Mouse (Mus musculus): ENCODE results near the gene Snapc3. TPM values are rescaled to one million over a fixed set of nuclear protein-coding genes. Genes with fewer than 3 reads are reported as not detected.
A peak's percentile ranks its signal among the peaks of the same experiment; 100 is the strongest.

Gene Snapc3
- polyA plus RNA-seq, 1 experiment from 2014 or later, result 73.4 TPM

GRCm38 (mm10) chr4:83407688-83408087 is 9.8 kb upstream of the Snapc3 start:
- WGBS, result 92% methylated on average over 6 of the region's 6 CpGs
- Histone ChIP-seq H3K4me2 (ENCODE audit: low read depth, low read length, severe bottlenecking) (no peak overlapping the region), H3K4me3 (ENCODE audit: low read depth, low read length) (no peak overlapping the region), H3K27me3 (ENCODE audit: control insufficient read depth, insufficient read depth, low read length) (no peaks in the 10 kb centered on the region), H3K27ac (ENCODE audit: low read depth, low read length) (no peak overlapping the region), H3K4me1 (replicated peaks; ENCODE audit: control insufficient read depth, insufficient read depth, low read length) (no peaks in the 10 kb centered on the region), H3K36me3 (ENCODE audit: control insufficient read depth, insufficient read depth, low read length) (no peaks in the 10 kb centered on the region), H3K9ac (ENCODE audit: low read length) (no peak overlapping the region), H3K9me3 (ENCODE audit: control insufficient read depth, low read length) (peaks cover 9% of the 10 kb centered on the region)
- ATAC-seq (replicated peaks; ENCODE audit: low FRiP score), result no peak
- DNase-seq (ENCODE audit: low spot score), result no peak

GRCm38 (mm10) chr4:83409867-83410505 is 7.5 kb upstream of the Snapc3 start:
- Histone ChIP-seq H3K9me3 (ENCODE audit: control insufficient read depth, low read length) (peaks cover 6% of the 10 kb centered on the region), H3K4me1 (replicated peaks; ENCODE audit: control insufficient read depth, insufficient read depth, low read length) (no peaks in the 10 kb centered on the region), H3K4me3 (ENCODE audit: low read depth, low read length) (no peak overlapping the region), H3K27ac (ENCODE audit: low read depth, low read length) (no peak overlapping the region), H3K27me3 (ENCODE audit: control insufficient read depth, insufficient read depth, low read length) (no peaks in the 10 kb centered on the region), H3K36me3 (ENCODE audit: control insufficient read depth, insufficient read depth, low read length) (no peaks in the 10 kb centered on the region), H3K9ac (ENCODE audit: low read length) (no peak overlapping the region), H3K4me2 (ENCODE audit: low read depth, low read length, severe bottlenecking) (no peak overlapping the region)
- ATAC-seq (replicated peaks; ENCODE audit: low FRiP score) (no peak), DNase-seq (ENCODE audit: low spot score) (no peak)
- WGBS, result 93% methylated on average over 4 of the region's 4 CpGs

GRCm38 (mm10) chr4:83412060-83412459 is 5.5 kb upstream of the Snapc3 start:
- no peak for ATAC-seq (replicated peaks; ENCODE audit: low FRiP score)
- H3K9ac ChIP-seq (ENCODE audit: low read length), result no peak overlapping the region
- H3K4me2 ChIP-seq (ENCODE audit: low read depth, low read length, severe bottlenecking), result no peak overlapping the region
- H3K27me3 ChIP-seq (ENCODE audit: control insufficient read depth, insufficient read depth, low read length), result no peaks in the 10 kb centered on the region
- H3K27ac ChIP-seq (ENCODE audit: low read depth, low read length), result no peak overlapping the region
- H3K36me3 ChIP-seq (ENCODE audit: control insufficient read depth, insufficient read depth, low read length), result no peaks in the 10 kb centered on the region
- DNase-seq (ENCODE audit: low spot score), result no peak
- H3K9me3 ChIP-seq (ENCODE audit: control insufficient read depth, low read length), result peaks cover 10% of the 10 kb centered on the region
- 79% methylated on average over 3 of the region's 3 CpGs for WGBS
- H3K4me1 ChIP-seq (replicated peaks; ENCODE audit: control insufficient read depth, insufficient read depth, low read length), result no peaks in the 10 kb centered on the region
- H3K4me3 ChIP-seq (ENCODE audit: low read depth, low read length), result no peak overlapping the region

GRCm38 (mm10) chr4:83414241-83414824 is 3.2 kb upstream of the Snapc3 start:
- Histone ChIP-seq H3K27me3 (ENCODE audit: control insufficient read depth, insufficient read depth, low read length) (no peaks in the 10 kb centered on the region), H3K9me3 (ENCODE audit: control insufficient read depth, low read length) (peaks cover 4% of the 10 kb centered on the region; the same call in 1 of the 2 replicates), H3K9ac (ENCODE audit: low read length) (no peak overlapping the region), H3K36me3 (ENCODE audit: control insufficient read depth, insufficient read depth, low read length) (no peaks in the 10 kb centered on the region), H3K27ac (ENCODE audit: low read depth, low read length) (no peak overlapping the region), H3K4me3 (ENCODE audit: low read depth, low read length) (no peak overlapping the region), H3K4me2 (ENCODE audit: low read depth, low read length, severe bottlenecking) (no peak overlapping the region), H3K4me1 (replicated peaks; ENCODE audit: control insufficient read depth, insufficient read depth, low read length) (no peaks in the 10 kb centered on the region)
- 86% methylated on average over 5 of the region's 5 CpGs for WGBS
- ATAC-seq (replicated peaks; ENCODE audit: low FRiP score), result no peak
- no peak for DNase-seq (ENCODE audit: low spot score)

- DNase-seq (ENCODE audit: low spot score) (no peak), ATAC-seq (replicated peaks; ENCODE audit: low FRiP score) (peak; percentile 66; the same call in 1 of the 2 replicates)
- H3K9me3 ChIP-seq (ENCODE audit: control insufficient read depth, low read length), result peaks cover 4% of the 10 kb centered on the region; the same call in 1 of the 2 replicates
- H3K4me1 ChIP-seq (replicated peaks; ENCODE audit: control insufficient read depth, insufficient read depth, low read length), result no peaks in the 10 kb centered on the region
- peak overlapping the region; percentile 50 for H3K4me2 ChIP-seq (ENCODE audit: low read depth, low read length, severe bottlenecking)
- peaks cover under 1% of the 10 kb centered on the region; the same call in 1 of the 2 replicates for H3K36me3 ChIP-seq (ENCODE audit: control insufficient read depth, insufficient read depth, low read length)
- peak overlapping the region; percentile 37 for H3K27ac ChIP-seq (ENCODE audit: low read depth, low read length)
- peak overlapping the region; percentile 92 for H3K9ac ChIP-seq (ENCODE audit: low read length)
- WGBS, result under 1% methylated on average over 30 of the region's 30 CpGs
- peak overlapping the region; percentile 96 for H3K4me3 ChIP-seq (ENCODE audit: low read depth, low read length)
- H3K27me3 ChIP-seq (ENCODE audit: control insufficient read depth, insufficient read depth, low read length), result no peaks in the 10 kb centered on the region
Observed at GRCm38 (mm10) chr4:83417820-83418186, 279 bp downstream of the Snapc3 start.

- Histone ChIP-seq H3K4me3 (ENCODE audit: low read depth, low read length) (peak overlapping the region; percentile 96), H3K9ac (ENCODE audit: low read length) (peak overlapping the region; percentile 92; the same call in 1 of the 2 replicates), H3K36me3 (ENCODE audit: control insufficient read depth, insufficient read depth, low read length) (peaks cover 7% of the 10 kb centered on the region; the same call in 1 of the 2 replicates), H3K4me1 (replicated peaks; ENCODE audit: control insufficient read depth, insufficient read depth, low read length) (no peaks in the 10 kb centered on the region), H3K4me2 (ENCODE audit: low read depth, low read length, severe bottlenecking) (peak overlapping the region; percentile 50), H3K27me3 (ENCODE audit: control insufficient read depth, insufficient read depth, low read length) (no peaks in the 10 kb centered on the region), H3K9me3 (ENCODE audit: control insufficient read depth, low read length) (peaks cover 4% of the 10 kb centered on the region; the same call in 1 of the 2 replicates), H3K27ac (ENCODE audit: low read depth, low read length) (no peak overlapping the region)
- no peak for DNase-seq (ENCODE audit: low spot score)
- WGBS, result 83% methylated on average over 2 of the region's 2 CpGs
- ATAC-seq (replicated peaks; ENCODE audit: low FRiP score), result no peak
Observed at GRCm38 (mm10) chr4:83418781-83419180, 1.3 kb downstream of the Snapc3 start.

GRCm38 (mm10) chr4:83423641-83424040 is 6.1 kb downstream of the Snapc3 start:
- WGBS, result 96% methylated on average over 6 of the region's 6 CpGs
- ATAC-seq (replicated peaks; ENCODE audit: low FRiP score) (no peak), DNase-seq (ENCODE audit: low spot score) (no peak)
- peaks cover 11% of the 10 kb centered on the region; the same call in 1 of the 2 replicates for H3K36me3 ChIP-seq (ENCODE audit: control insufficient read depth, insufficient read depth, low read length)
- H3K4me2 ChIP-seq (ENCODE audit: low read depth, low read length, severe bottlenecking), result no peak overlapping the region
- H3K4me1 ChIP-seq (replicated peaks; ENCODE audit: control insufficient read depth, insufficient read depth, low read length), result no peaks in the 10 kb centered on the region
- H3K4me3 ChIP-seq (ENCODE audit: low read depth, low read length), result no peak overlapping the region
- no peaks in the 10 kb centered on the region; the same call in 1 of the 2 replicates for H3K9me3 ChIP-seq (ENCODE audit: control insufficient read depth, low read length)
- H3K27me3 ChIP-seq (ENCODE audit: control insufficient read depth, insufficient read depth, low read length), result no peaks in the 10 kb centered on the region
- no peak overlapping the region for H3K27ac ChIP-seq (ENCODE audit: low read depth, low read length)
- H3K9ac ChIP-seq (ENCODE audit: low read length), result no peak overlapping the region

- ATAC-seq (replicated peaks; ENCODE audit: low FRiP score), result no peak
- no peak overlapping the region for H3K4me2 ChIP-seq (ENCODE audit: low read depth, low read length, severe bottlenecking)
- H3K27ac ChIP-seq (ENCODE audit: low read depth, low read length), result no peak overlapping the region
- H3K36me3 ChIP-seq (ENCODE audit: control insufficient read depth, insufficient read depth, low read length), result peaks cover 11% of the 10 kb centered on the region; the same call in 1 of the 2 replicates
- H3K4me3 ChIP-seq (ENCODE audit: low read depth, low read length), result no peak overlapping the region
- no peaks in the 10 kb centered on the region for H3K27me3 ChIP-seq (ENCODE audit: control insufficient read depth, insufficient read depth, low read length)
- H3K4me1 ChIP-seq (replicated peaks; ENCODE audit: control insufficient read depth, insufficient read depth, low read length), result no peaks in the 10 kb centered on the region
- no peaks in the 10 kb centered on the region; the same call in 1 of the 2 replicates for H3K9me3 ChIP-seq (ENCODE audit: control insufficient read depth, low read length)
- H3K9ac ChIP-seq (ENCODE audit: low read length), result no peak overlapping the region
- no peak for DNase-seq (ENCODE audit: low spot score)
- 98% methylated on average over 4 of the region's 4 CpGs for WGBS
Observed at GRCm38 (mm10) chr4:83425119-83425518, 7.6 kb downstream of the Snapc3 start.

Data from forebrain, embryonic 11.5 days (tissue).